Mouse (Mus musculus): ENCODE data around the gene Kcnrg. TPM values are rescaled to one million over a fixed set of nuclear protein-coding genes. Genes with fewer than 3 reads are reported as not detected.
"Not testable (repeated sequence)": the region's sequence is repeated elsewhere in the genome, so short reads cannot be mapped to it uniquely, and the experiment has no call there.

Gene Kcnrg
- polyA plus RNA-seq, 1 experiment: 0.57 TPM

DNA sequence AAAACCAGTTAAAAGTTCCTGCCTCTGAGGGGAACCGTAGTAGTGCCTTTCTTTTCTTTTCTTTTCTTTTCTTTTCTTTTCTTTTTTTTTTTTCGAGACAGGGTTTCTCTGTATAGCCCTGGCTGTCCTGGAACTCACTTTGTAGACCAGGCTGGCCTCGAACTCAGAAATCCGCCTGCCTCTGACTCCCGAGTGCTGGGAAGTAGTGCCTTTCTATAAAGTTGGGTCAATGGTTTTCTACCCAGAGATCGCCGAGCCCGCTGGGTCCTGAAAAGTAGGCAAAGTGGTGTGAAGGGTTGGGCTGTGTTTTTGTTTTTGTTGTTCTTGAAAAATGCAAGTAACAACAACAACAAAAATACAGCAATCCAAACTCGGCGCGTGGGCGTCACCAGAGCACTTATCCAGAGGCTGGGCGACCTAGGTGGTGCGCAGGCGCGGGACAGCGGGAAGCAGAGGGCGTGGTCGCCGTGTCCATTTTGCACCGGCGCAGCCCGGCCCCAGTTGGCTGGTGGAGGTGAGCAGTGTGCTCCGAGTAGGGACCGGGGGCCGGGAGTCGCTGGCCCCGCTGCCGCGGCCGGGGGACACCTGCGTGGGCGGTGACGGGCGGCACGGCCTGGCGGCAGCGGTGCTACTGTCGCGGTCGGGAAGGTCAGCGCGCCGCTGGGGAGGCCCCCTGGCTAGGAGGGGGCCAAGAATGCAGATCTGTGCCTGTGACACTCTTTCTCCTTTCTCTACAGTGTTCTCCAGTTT lies 8.0 kb upstream of the Kcnrg start:
- Histone ChIP-seq H3K9me3 (replicated peaks; ENCODE audit: control insufficient read depth, insufficient read depth, low read length, poor library complexity, severe bottlenecking) (no peaks in the 10 kb centered on the region), H3K4me3 (ENCODE audit: low read depth, low read length) (peak overlapping the region; percentile 81), H3K9ac (ENCODE audit: low read depth, poor library complexity, severe bottlenecking) (peak overlapping the region; percentile 66), H3K27ac (ENCODE audit: insufficient read depth, low read length) (no peak overlapping the region), H3K36me3 (ENCODE audit: control insufficient read depth, insufficient read depth, low read length, poor library complexity, severe bottlenecking) (peaks cover 13% of the 10 kb centered on the region; the same call in 1 of the 2 replicates), H3K4me1 (ENCODE audit: control insufficient read depth, insufficient read depth, low read length) (peaks cover 2% of the 10 kb centered on the region), H3K27me3 (ENCODE audit: control insufficient read depth, insufficient read depth, low read length, poor library complexity, severe bottlenecking) (no peaks in the 10 kb centered on the region)
- TF ChIP-seq EP300 (IDR thresholded peaks at IDR 0.05; ENCODE audit: insufficient read depth, low read depth, low read length) (no peak), CTCF (IDR thresholded peaks at IDR 0.05; ENCODE audit: low read depth, low read length) (no peak), POLR2A (IDR thresholded peaks at IDR 0.05; ENCODE audit: insufficient read depth, low read length) (no peak)

- no peaks in the 10 kb centered on the region for H3K9me3 ChIP-seq (replicated peaks; ENCODE audit: control insufficient read depth, insufficient read depth, low read length, poor library complexity, severe bottlenecking)
- H3K36me3 ChIP-seq (ENCODE audit: control insufficient read depth, insufficient read depth, low read length, poor library complexity, severe bottlenecking): peaks cover 30% of the 10 kb centered on the region
- no peaks in the 10 kb centered on the region for H3K27me3 ChIP-seq (ENCODE audit: control insufficient read depth, insufficient read depth, low read length, poor library complexity, severe bottlenecking)
- no peak for TF ChIP-seq POLR2A (IDR thresholded peaks at IDR 0.05; ENCODE audit: insufficient read depth, low read length)
- no peak for TF ChIP-seq CTCF (IDR thresholded peaks at IDR 0.05; ENCODE audit: low read depth, low read length)
- no peak for TF ChIP-seq EP300 (IDR thresholded peaks at IDR 0.05; ENCODE audit: insufficient read depth, low read depth, low read length)
- peak overlapping the region; percentile 32 for H3K4me3 ChIP-seq (ENCODE audit: low read depth, low read length)
- H3K9ac ChIP-seq (ENCODE audit: low read depth, poor library complexity, severe bottlenecking): peak overlapping the region; percentile 62
- H3K27ac ChIP-seq (ENCODE audit: insufficient read depth, low read length): peak overlapping the region; percentile 2
- H3K4me1 ChIP-seq (ENCODE audit: control insufficient read depth, insufficient read depth, low read length): peaks cover 2% of the 10 kb centered on the region
Observed at GRCm38 (mm10) chr14:61601348-61601747, 5.9 kb upstream of the Kcnrg start.

GRCm38 (mm10) chr14:61603069-61603755 lies 4.0 kb upstream of the Kcnrg start:
- H3K27me3 ChIP-seq (ENCODE audit: control insufficient read depth, insufficient read depth, low read length, poor library complexity, severe bottlenecking): no peaks in the 10 kb centered on the region
- peaks cover 5% of the 10 kb centered on the region for H3K4me1 ChIP-seq (ENCODE audit: control insufficient read depth, insufficient read depth, low read length)
- peak overlapping the region; percentile 68 for H3K27ac ChIP-seq (ENCODE audit: insufficient read depth, low read length)
- H3K9ac ChIP-seq (ENCODE audit: low read depth, poor library complexity, severe bottlenecking): no peak overlapping the region
- peaks cover 36% of the 10 kb centered on the region for H3K36me3 ChIP-seq (ENCODE audit: control insufficient read depth, insufficient read depth, low read length, poor library complexity, severe bottlenecking)
- H3K9me3 ChIP-seq (replicated peaks; ENCODE audit: control insufficient read depth, insufficient read depth, low read length, poor library complexity, severe bottlenecking): no peaks in the 10 kb centered on the region
- no peak overlapping the region for H3K4me3 ChIP-seq (ENCODE audit: low read depth, low read length)
- TF ChIP-seq POLR2A (IDR thresholded peaks at IDR 0.05; ENCODE audit: insufficient read depth, low read length) (no peak), EP300 (IDR thresholded peaks at IDR 0.05; ENCODE audit: insufficient read depth, low read depth, low read length) (peak; percentile 90)

DNA sequence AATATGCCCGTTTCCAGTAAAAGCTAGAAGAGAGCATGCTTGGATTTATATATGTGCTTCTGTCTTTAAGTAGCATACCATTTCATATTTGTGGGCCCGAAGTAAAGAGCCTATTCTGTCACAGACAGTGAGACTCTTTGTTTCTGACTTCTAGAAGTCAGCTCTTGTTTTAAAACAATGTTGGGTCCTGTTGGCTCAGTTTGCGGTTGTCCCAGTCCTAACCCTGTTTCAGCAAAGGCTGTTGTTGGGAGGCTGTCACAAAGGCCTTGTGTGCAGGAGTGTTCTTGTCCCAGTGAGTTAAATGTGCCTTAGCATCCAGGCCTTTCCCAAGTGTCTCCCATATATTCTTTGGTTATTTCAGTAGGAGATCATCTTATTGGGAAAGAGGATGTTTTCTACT lies 3.2 kb upstream of the Kcnrg start:
- TF ChIP-seq POLR2A (IDR thresholded peaks at IDR 0.05; ENCODE audit: insufficient read depth, low read length) (no peak), EP300 (IDR thresholded peaks at IDR 0.05; ENCODE audit: insufficient read depth, low read depth, low read length) (no peak), CTCF (IDR thresholded peaks at IDR 0.05; ENCODE audit: low read depth, low read length) (no peak)
- Histone ChIP-seq H3K27ac (ENCODE audit: insufficient read depth, low read length) (0 out of 2 replicates have a peak overlapping the region, but pooled peaks have one; percentile 8), H3K4me3 (ENCODE audit: low read depth, low read length) (no peak overlapping the region), H3K27me3 (ENCODE audit: control insufficient read depth, insufficient read depth, low read length, poor library complexity, severe bottlenecking) (no peaks in the 10 kb centered on the region), H3K9ac (ENCODE audit: low read depth, poor library complexity, severe bottlenecking) (no peak overlapping the region), H3K9me3 (replicated peaks; ENCODE audit: control insufficient read depth, insufficient read depth, low read length, poor library complexity, severe bottlenecking) (no peaks in the 10 kb centered on the region), H3K36me3 (ENCODE audit: control insufficient read depth, insufficient read depth, low read length, poor library complexity, severe bottlenecking) (peaks cover 36% of the 10 kb centered on the region), H3K4me1 (ENCODE audit: control insufficient read depth, insufficient read depth, low read length) (peaks cover 5% of the 10 kb centered on the region)

DNA sequence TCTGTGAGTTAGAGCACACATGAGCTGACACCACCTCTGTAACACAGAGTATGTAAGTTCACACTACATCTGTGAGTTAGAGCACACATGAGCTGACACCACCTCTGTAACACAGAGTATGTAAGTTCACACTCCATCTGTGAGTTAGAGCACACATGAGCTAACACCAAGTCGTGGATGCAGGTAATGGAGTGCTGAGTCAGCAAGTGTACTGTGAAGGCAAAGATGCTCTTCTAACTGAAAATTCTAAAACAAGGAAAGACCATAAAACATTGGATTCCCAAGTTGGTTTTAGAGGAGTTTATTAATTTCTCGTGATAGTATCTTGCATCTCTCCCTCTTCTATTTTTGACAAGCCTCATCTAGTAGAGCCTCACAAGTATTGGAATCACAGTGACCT lies 1.2 kb upstream of the Kcnrg start:
- H3K4me1 ChIP-seq (ENCODE audit: control insufficient read depth, insufficient read depth, low read length); H3K9ac ChIP-seq (ENCODE audit: low read depth, poor library complexity, severe bottlenecking); H3K27ac ChIP-seq (ENCODE audit: insufficient read depth, low read length); H3K9me3 ChIP-seq (replicated peaks; ENCODE audit: control insufficient read depth, insufficient read depth, low read length, poor library complexity, severe bottlenecking); H3K4me3 ChIP-seq (ENCODE audit: low read depth, low read length); H3K27me3 ChIP-seq (ENCODE audit: control insufficient read depth, insufficient read depth, low read length, poor library complexity, severe bottlenecking): not testable (repeated sequence)
- peaks cover 30% of the 10 kb centered on the region for H3K36me3 ChIP-seq (ENCODE audit: control insufficient read depth, insufficient read depth, low read length, poor library complexity, severe bottlenecking)

GRCm38 (mm10) chr14:61611766-61612165 lies 4.5 kb downstream of the Kcnrg start:
- TF ChIP-seq POLR2A (IDR thresholded peaks at IDR 0.05; ENCODE audit: insufficient read depth, low read length): no peak
- no peak for TF ChIP-seq CTCF (IDR thresholded peaks at IDR 0.05; ENCODE audit: low read depth, low read length)
- no peak for TF ChIP-seq EP300 (IDR thresholded peaks at IDR 0.05; ENCODE audit: insufficient read depth, low read depth, low read length)
- H3K36me3 ChIP-seq (ENCODE audit: control insufficient read depth, insufficient read depth, low read length, poor library complexity, severe bottlenecking): peaks cover 2% of the 10 kb centered on the region
- H3K9ac ChIP-seq (ENCODE audit: low read depth, poor library complexity, severe bottlenecking): no peak overlapping the region
- H3K27ac ChIP-seq (ENCODE audit: insufficient read depth, low read length): no peak overlapping the region
- no peak overlapping the region for H3K4me3 ChIP-seq (ENCODE audit: low read depth, low read length)
- H3K9me3 ChIP-seq (replicated peaks; ENCODE audit: control insufficient read depth, insufficient read depth, low read length, poor library complexity, severe bottlenecking): no peaks in the 10 kb centered on the region
- peaks cover 6% of the 10 kb centered on the region for H3K4me1 ChIP-seq (ENCODE audit: control insufficient read depth, insufficient read depth, low read length)
- no peaks in the 10 kb centered on the region for H3K27me3 ChIP-seq (ENCODE audit: control insufficient read depth, insufficient read depth, low read length, poor library complexity, severe bottlenecking)

Measured in ES-Bruce4 (cell line).